Mouse (Mus musculus): ENCODE measurements around the gene Pcnx2. TPM values are rescaled to one million over a fixed set of nuclear protein-coding genes. Genes with fewer than 3 reads are reported as not detected.

Pcnx2 gene
- polyA plus RNA-seq, 1 experiment, result not detected

DNA sequence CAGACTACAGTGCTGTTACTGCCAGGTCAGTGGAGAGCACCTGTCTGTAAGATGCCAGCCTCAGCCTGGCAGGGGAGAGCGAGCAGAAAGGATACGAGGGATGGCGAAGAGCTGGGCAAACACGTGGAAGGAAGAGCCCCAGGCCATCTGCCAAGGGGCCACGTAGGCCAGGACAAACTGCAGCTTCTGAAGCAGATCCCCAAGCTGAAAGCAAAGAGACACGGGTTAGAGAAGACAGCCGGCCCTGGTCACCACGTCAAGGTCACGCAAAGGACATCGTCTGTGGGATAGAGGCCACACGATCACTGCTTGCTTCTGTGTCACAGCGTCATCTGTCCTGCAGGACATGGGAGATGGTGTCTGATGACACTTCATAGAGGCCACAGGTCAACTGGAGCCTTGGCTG is 90.2 kb downstream of the Pcnx2 start:
- Histone ChIP-seq H3K4me1 (no peaks in the 10 kb centered on the region), H3K4me3 (replicated peaks) (peak overlapping the region; percentile 60)

DNA sequence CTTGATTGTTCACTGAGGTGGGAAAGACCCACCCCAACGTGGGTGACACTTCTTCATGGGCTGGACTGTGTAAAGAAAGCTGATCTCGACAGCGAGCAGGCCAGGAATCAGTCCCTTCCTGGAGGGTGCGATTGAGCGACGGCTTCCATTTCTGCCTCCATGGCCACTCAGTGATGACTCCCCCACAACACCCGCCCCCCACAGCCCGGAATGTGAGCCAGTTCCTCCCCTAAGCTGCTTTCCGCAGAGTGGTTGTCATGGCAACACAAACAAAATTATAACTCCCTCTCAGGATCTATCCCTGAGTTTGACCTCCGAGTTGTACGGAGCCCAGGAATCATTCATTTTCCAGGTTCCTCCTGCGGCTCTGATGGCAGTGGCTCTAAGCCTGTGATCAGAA is 91.7 kb downstream of the Pcnx2 start:
- peaks cover 1% of the 10 kb centered on the region for H3K27me3 ChIP-seq (replicated peaks)
- TF ChIP-seq GATA1 (IDR thresholded peaks at IDR 0.05; ENCODE audit: borderline replicate concordance, low read length) (no peak), FLI1 (IDR thresholded peaks at IDR 0.05; ENCODE audit: low read length) (no peak)
- H3K9me3 ChIP-seq, result peaks cover 46% of the 10 kb centered on the region
- H3K36me3 ChIP-seq (replicated peaks; ENCODE audit: low read length), result no peaks in the 10 kb centered on the region
- no peak overlapping the region for H3K4me3 ChIP-seq (replicated peaks)
- H3K4me1 ChIP-seq, result no peaks in the 10 kb centered on the region

More for the DNA sequence above, 90.2 kb downstream of the Pcnx2 start:
- H3K36me3 ChIP-seq (replicated peaks; ENCODE audit: low read length), result no peaks in the 10 kb centered on the region
- TF ChIP-seq FLI1 (IDR thresholded peaks at IDR 0.05; ENCODE audit: low read length) (no peak), GATA1 (IDR thresholded peaks at IDR 0.05; ENCODE audit: borderline replicate concordance, low read length) (no peak)
- H3K27me3 ChIP-seq (replicated peaks), result peaks cover 1% of the 10 kb centered on the region
- peaks cover 43% of the 10 kb centered on the region for H3K9me3 ChIP-seq

- H3K36me3 ChIP-seq (replicated peaks; ENCODE audit: low read length), result no peaks in the 10 kb centered on the region
- TF ChIP-seq FLI1 (IDR thresholded peaks at IDR 0.05; ENCODE audit: low read length) (no peak), GATA1 (IDR thresholded peaks at IDR 0.05; ENCODE audit: borderline replicate concordance, low read length) (no peak)
- H3K27me3 ChIP-seq (replicated peaks), result peaks cover 2% of the 10 kb centered on the region
- no peaks in the 10 kb centered on the region; the same call in 1 of the 2 replicates for H3K4me1 ChIP-seq
- H3K4me3 ChIP-seq (replicated peaks), result no peak overlapping the region
- peaks cover 63% of the 10 kb centered on the region for H3K9me3 ChIP-seq
Measured at GRCm38 (mm10) chr8:125796970-125797369, 101.1 kb downstream of the Pcnx2 start.

DNA sequence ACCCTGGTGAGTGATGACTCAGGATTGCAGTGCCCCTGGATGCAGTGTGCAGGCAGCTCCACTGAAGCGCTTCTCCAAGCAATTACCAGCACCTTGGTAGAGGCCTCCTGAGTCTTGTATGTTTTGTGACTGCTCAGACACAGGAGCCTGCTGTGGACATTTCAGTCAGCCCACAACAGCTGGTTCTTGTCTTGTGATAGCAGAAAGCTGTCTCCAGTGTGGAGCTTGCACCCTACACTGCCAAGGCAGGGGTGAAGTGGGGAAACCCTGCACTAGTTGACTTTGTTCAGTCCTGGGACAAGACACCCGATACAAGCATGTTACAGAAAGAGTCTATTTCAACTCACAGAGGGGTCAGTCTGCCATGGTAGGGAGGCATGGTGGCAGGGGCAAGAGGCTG is 102.8 kb downstream of the Pcnx2 start:
- peaks cover 3% of the 10 kb centered on the region for H3K27me3 ChIP-seq (replicated peaks)
- H3K36me3 ChIP-seq (replicated peaks; ENCODE audit: low read length), result no peaks in the 10 kb centered on the region
- H3K4me1 ChIP-seq, result no peaks in the 10 kb centered on the region; the same call in 1 of the 2 replicates
- TF ChIP-seq FLI1 (IDR thresholded peaks at IDR 0.05; ENCODE audit: low read length) (no peak), GATA1 (IDR thresholded peaks at IDR 0.05; ENCODE audit: borderline replicate concordance, low read length) (no peak)
- H3K9me3 ChIP-seq, result peaks cover 70% of the 10 kb centered on the region
- H3K4me3 ChIP-seq (replicated peaks), result no peak overlapping the region

- no peak for TF ChIP-seq GATA1 (IDR thresholded peaks at IDR 0.05; ENCODE audit: borderline replicate concordance, low read length)
- TF ChIP-seq FLI1 (IDR thresholded peaks at IDR 0.05; ENCODE audit: low read length), result no peak
- H3K27me3 ChIP-seq (replicated peaks), result peaks cover 3% of the 10 kb centered on the region
- H3K36me3 ChIP-seq (replicated peaks; ENCODE audit: low read length), result no peaks in the 10 kb centered on the region
- no peak overlapping the region for H3K4me3 ChIP-seq (replicated peaks)
- no peaks in the 10 kb centered on the region; the same call in 1 of the 2 replicates for H3K4me1 ChIP-seq
- H3K9me3 ChIP-seq, result peaks cover 67% of the 10 kb centered on the region
Measured at GRCm38 (mm10) chr8:125792816-125793455, 105.2 kb downstream of the Pcnx2 start.

GRCm38 (mm10) chr8:125786886-125787285 is 111.2 kb downstream of the Pcnx2 start:
- Histone ChIP-seq H3K36me3 (replicated peaks; ENCODE audit: low read length) (no peaks in the 10 kb centered on the region), H3K4me1 (no peaks in the 10 kb centered on the region), H3K9me3 (peaks cover 18% of the 10 kb centered on the region), H3K4me3 (replicated peaks) (no peak overlapping the region), H3K27me3 (replicated peaks) (peaks cover 2% of the 10 kb centered on the region)
- no peak for TF ChIP-seq GATA1 (IDR thresholded peaks at IDR 0.05; ENCODE audit: borderline replicate concordance, low read length)
- TF ChIP-seq FLI1 (IDR thresholded peaks at IDR 0.05; ENCODE audit: low read length), result no peak

GRCm38 (mm10) chr8:125782161-125782560 is 116.0 kb downstream of the Pcnx2 start:
- no peaks in the 10 kb centered on the region for H3K27me3 ChIP-seq (replicated peaks)
- no peaks in the 10 kb centered on the region; the same call in 1 of the 2 replicates for H3K4me1 ChIP-seq
- TF ChIP-seq FLI1 (IDR thresholded peaks at IDR 0.05; ENCODE audit: low read length), result no peak
- no peak for TF ChIP-seq GATA1 (IDR thresholded peaks at IDR 0.05; ENCODE audit: borderline replicate concordance, low read length)
- H3K36me3 ChIP-seq (replicated peaks; ENCODE audit: low read length), result no peaks in the 10 kb centered on the region
- H3K9me3 ChIP-seq, result peaks cover 10% of the 10 kb centered on the region; the same call in 1 of the 2 replicates
- H3K4me3 ChIP-seq (replicated peaks), result no peak overlapping the region

GRCm38 (mm10) chr8:125779656-125780055 is 118.5 kb downstream of the Pcnx2 start:
- TF ChIP-seq GATA1 (IDR thresholded peaks at IDR 0.05; ENCODE audit: borderline replicate concordance, low read length) (no peak), FLI1 (IDR thresholded peaks at IDR 0.05; ENCODE audit: low read length) (no peak)

GRCm38 (mm10) chr8:125778919-125779318 is 119.2 kb downstream of the Pcnx2 start:
- no peak for TF ChIP-seq FLI1 (IDR thresholded peaks at IDR 0.05; ENCODE audit: low read length)
- no peak for TF ChIP-seq GATA1 (IDR thresholded peaks at IDR 0.05; ENCODE audit: borderline replicate concordance, low read length)
- Histone ChIP-seq H3K4me3 (replicated peaks) (no peak overlapping the region), H3K4me1 (no peaks in the 10 kb centered on the region; the same call in 1 of the 2 replicates), H3K36me3 (replicated peaks; ENCODE audit: low read length) (no peaks in the 10 kb centered on the region), H3K27me3 (replicated peaks) (peaks cover 2% of the 10 kb centered on the region), H3K9me3 (peaks cover 11% of the 10 kb centered on the region)

More at GRCm38 (mm10) chr8:125779656-125780055, 118.5 kb downstream of the Pcnx2 start:
- H3K4me3 ChIP-seq (replicated peaks), result no peak overlapping the region
- peaks cover 10% of the 10 kb centered on the region; the same call in 1 of the 2 replicates for H3K9me3 ChIP-seq
- H3K36me3 ChIP-seq (replicated peaks; ENCODE audit: low read length), result no peaks in the 10 kb centered on the region
- peaks cover 2% of the 10 kb centered on the region for H3K27me3 ChIP-seq (replicated peaks)
- H3K4me1 ChIP-seq, result no peaks in the 10 kb centered on the region; the same call in 1 of the 2 replicates

DNA sequence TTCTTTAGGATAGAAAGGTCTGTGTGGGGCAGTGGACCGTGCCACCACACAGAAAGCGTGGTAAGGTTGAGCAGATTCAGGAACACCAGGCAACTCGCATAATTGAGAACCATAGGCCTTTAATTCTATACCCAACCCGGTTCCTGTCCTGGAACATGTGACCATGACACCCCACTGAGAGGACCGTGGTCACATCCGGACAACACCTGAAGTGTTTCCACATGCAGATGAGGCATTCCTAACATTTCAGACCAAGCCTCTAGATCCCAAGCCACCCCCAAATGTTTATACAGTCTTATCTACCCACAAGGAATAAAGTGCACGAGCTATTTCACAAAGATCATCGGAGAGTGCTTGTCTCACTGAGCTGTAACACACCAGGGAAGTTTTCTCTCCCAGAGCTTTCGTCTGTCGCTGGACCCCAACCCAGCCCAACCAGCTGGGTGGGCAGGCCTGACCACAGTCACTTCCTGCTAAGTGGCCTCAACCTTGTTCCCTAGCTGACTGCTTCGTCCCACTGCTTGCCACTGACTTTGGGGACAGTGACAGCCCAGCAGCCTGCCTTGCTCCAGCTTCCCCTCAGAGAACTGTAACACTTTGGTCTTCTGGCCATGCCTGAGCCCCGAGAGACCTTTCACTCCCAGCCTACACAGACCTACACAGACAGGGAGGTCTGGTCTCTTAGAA is 120.5 kb downstream of the Pcnx2 start:
- Histone ChIP-seq H3K4me1 (no peaks in the 10 kb centered on the region; the same call in 1 of the 2 replicates), H3K36me3 (replicated peaks; ENCODE audit: low read length) (no peaks in the 10 kb centered on the region), H3K27me3 (replicated peaks) (peaks cover 5% of the 10 kb centered on the region), H3K9me3 (peaks cover 15% of the 10 kb centered on the region), H3K4me3 (replicated peaks) (no peak overlapping the region)
- TF ChIP-seq GATA1 (IDR thresholded peaks at IDR 0.05; ENCODE audit: borderline replicate concordance, low read length), result no peak
- no peak for TF ChIP-seq FLI1 (IDR thresholded peaks at IDR 0.05; ENCODE audit: low read length)
